Mouse (Mus musculus) brain, adult 2 months (tissue): Measurements from ENCODE around the gene Osbpl3.

ENCODE experiments used
- DNase-seq: peaks from one replicate; pipeline ENCODE4 v3.0.0; 2011; ENCODE audit warnings: low read depth, low spot score

Gene Osbpl3

GRCm38 (mm10) chr6:50455829-50456469, at the start of gene Osbpl3:
TSS of gene Osbpl3 (minus strand) at chr6:50456201.
- peak; percentile 98 for DNase-seq

- DNase-seq = no peak
Observed at GRCm38 (mm10) chr6:50505531-50505930, 49.5 kb upstream of the Osbpl3 start.

GRCm38 (mm10) chr6:50504711-50505110, 48.7 kb upstream of the Osbpl3 start:
- no peak for DNase-seq

- peak; percentile 44 for DNase-seq
Observed at GRCm38 (mm10) chr6:50503779-50504178, 47.8 kb upstream of the Osbpl3 start.

GRCm38 (mm10) chr6:50503031-50503430, 47.0 kb upstream of the Osbpl3 start:
- no peak for DNase-seq

GRCm38 (mm10) chr6:50498346-50498745, 42.3 kb upstream of the Osbpl3 start:
- DNase-seq = peak; percentile 10

- peak; percentile 83 for DNase-seq
Observed at GRCm38 (mm10) chr6:50490519-50490918, 34.5 kb upstream of the Osbpl3 start.

- DNase-seq = no peak
Observed at GRCm38 (mm10) chr6:50489380-50489779, 33.4 kb upstream of the Osbpl3 start.

- peak; percentile 40 for DNase-seq
Observed at GRCm38 (mm10) chr6:50486035-50486902, 30.3 kb upstream of the Osbpl3 start.

- DNase-seq = peak; percentile 84
Observed at GRCm38 (mm10) chr6:50483426-50483825, 27.4 kb upstream of the Osbpl3 start.

GRCm38 (mm10) chr6:50481460-50481859, 25.5 kb upstream of the Osbpl3 start:
- no peak for DNase-seq

- no peak for DNase-seq
Observed at GRCm38 (mm10) chr6:50466451-50466850, 10.4 kb upstream of the Osbpl3 start.

- DNase-seq = no peak
Observed at GRCm38 (mm10) chr6:50464690-50465485, 8.9 kb upstream of the Osbpl3 start.

- DNase-seq = peak; percentile 54
Observed at GRCm38 (mm10) chr6:50462026-50462425, 6.0 kb upstream of the Osbpl3 start.

- DNase-seq = peak; percentile 81
Observed at GRCm38 (mm10) chr6:50461585-50461984, 5.6 kb upstream of the Osbpl3 start.

GRCm38 (mm10) chr6:50460646-50461045, 4.6 kb upstream of the Osbpl3 start:
- peak; percentile 28 for DNase-seq

- DNase-seq = no peak
Observed at GRCm38 (mm10) chr6:50460246-50460645, 4.2 kb upstream of the Osbpl3 start.

- no peak for DNase-seq
Observed at GRCm38 (mm10) chr6:50459271-50459670, 3.3 kb upstream of the Osbpl3 start.

GRCm38 (mm10) chr6:50457551-50458348, 1.7 kb upstream of the Osbpl3 start:
- DNase-seq = peak; percentile 68

- no peak for DNase-seq
Observed at GRCm38 (mm10) chr6:50456706-50457105, 705 bp upstream of the Osbpl3 start.
